Mouse (Mus musculus) gastrocnemius, postnatal 4 days (tissue): ENCODE measurements at regions not wholly inside any gene's neighbourhood (a gene's known extent, or its start where the extent isn't known, plus 50 kb on each side); places are given as distances from the start of the nearest gene placed in this dataset.

Source experiments
- DNase-seq, 2 experiments: peaks; one replicate each; pipeline ENCODE4 v3.0.0; 2021 to 2022; ENCODE audit warnings: low spot score in 2 of 2, mixed read lengths in 2 of 2

DNA sequence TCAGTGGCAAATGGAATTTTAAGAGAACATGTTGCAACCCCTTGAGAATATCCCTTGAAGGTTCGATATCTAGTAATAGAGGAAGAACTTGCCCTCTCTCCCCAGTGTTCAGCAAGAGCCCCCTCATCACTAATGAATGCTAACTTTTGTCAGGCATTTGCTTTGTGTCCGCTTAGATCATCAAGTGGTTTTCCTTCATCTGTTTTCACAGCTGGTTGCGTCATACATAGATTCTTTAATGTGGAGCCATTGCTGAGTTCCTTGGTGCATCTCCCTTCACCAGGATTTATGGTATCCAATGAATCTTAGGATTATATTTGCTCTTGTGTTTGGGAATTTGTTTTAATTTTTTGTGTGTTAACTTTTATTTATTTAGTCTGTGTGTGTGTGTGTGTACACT lies 124.2 kb upstream of the Twist2 start:
- no peak for DNase-seq

- no peak for DNase-seq
Observed at GRCm38 (mm10) chr1:91678789-91679188, 122.5 kb upstream of the Twist2 start.

- DNase-seq = no peak
Observed at GRCm38 (mm10) chr1:91685031-91685430, 116.2 kb upstream of the Twist2 start.

DNA sequence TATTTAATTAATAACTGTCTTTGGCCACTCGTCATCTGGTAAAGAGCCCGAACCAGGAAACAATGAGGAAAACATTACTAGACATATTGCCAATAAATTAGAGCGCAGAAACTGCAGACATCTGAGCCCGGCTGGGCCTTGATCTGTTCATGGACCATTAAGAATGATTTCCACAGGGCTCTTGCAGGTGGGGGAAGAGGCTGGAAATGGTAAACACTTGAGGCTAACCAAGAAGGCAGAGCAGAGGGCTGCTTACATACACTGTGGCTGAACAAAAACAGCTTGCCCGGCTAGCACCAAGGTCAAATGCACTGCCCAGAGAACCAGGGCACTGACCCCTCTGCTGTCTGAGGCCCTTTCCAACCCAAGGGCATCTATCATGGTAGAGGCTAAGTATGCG lies 115.5 kb upstream of the Twist2 start:
- no peak for DNase-seq

GRCm38 (mm10) chr1:91691601-91692000 lies 109.7 kb upstream of the Twist2 start:
- no peak for DNase-seq

GRCm38 (mm10) chr1:91692709-91693460 lies 108.4 kb upstream of the Twist2 start:
- no peak for DNase-seq

- DNase-seq = no peak
Observed at GRCm38 (mm10) chr1:91697053-91697452, 104.2 kb upstream of the Twist2 start.

GRCm38 (mm10) chr1:91701475-91701874 lies 99.8 kb upstream of the Twist2 start:
- no peak for DNase-seq

DNA sequence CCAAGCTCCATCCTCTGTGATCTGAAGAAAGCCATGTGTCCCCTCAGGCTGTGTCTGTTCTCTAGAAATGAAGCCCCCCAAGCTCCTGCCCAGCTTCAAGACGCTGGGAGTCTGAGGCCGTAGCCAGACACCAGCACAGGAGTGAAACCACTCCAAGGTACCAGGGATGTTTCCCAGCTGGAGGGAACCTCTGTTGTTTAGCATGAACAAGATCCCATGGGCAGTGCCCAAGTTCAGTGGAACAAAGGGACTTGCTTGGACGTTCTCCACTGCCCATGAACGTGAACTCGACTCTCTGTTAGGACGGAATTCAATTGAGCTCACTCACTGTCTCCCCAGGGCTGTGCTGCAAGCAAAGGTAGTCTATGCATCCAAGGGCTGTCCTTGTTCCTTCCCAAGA lies 99.2 kb upstream of the Twist2 start:
- DNase-seq = no peak

- DNase-seq = no peak
Observed at GRCm38 (mm10) chr1:91702737-91703136, 98.5 kb upstream of the Twist2 start.

DNA sequence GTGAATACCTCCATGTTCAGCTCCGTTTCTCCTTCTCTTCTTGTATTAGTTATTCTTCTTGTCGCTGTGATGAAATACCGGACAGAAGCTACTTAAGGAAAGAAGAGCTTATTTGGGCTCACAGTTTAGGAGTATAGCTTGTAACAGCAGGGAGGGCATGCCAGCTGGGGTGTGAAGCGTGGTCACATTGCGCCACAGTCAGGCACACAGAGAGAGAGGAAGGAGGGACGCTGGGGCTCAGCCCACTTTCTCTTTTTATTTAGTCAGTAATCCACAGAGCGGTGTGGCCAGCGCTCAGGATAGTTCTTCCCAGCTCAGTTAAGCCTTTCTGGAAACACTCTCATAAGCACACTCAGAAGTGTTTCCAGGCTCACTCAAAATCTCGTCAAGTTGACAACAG lies 95.8 kb upstream of the Twist2 start:
- DNase-seq = no peak

- DNase-seq = peak in 1 of 2 experiments; percentile 44
Observed at GRCm38 (mm10) chr1:91708550-91709243, 92.6 kb upstream of the Twist2 start.

DNA sequence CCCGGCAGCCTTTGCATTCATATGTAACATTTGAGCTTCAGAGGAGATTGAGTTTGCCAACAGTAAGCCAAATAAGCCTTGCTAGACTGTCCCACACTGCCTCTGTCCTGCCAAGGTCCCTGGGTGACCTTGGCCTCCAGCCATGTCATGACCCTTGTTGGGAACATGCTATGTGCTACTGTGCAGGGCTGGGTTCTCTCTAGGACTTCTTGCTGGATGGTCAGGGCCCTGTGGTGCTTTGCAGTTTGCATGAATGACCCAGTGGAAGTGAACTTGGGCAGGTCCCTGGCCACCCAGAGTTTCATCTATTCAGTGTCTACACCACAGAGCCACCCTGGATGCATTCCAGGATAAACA lies 92.0 kb upstream of the Twist2 start:
- DNase-seq = no peak

GRCm38 (mm10) chr1:91713131-91713530 lies 88.1 kb upstream of the Twist2 start:
- DNase-seq = no peak

- peak in 1 of 2 experiments; percentile 35 for DNase-seq
Observed at GRCm38 (mm10) chr1:91714266-91714665, 87.0 kb upstream of the Twist2 start.

DNA sequence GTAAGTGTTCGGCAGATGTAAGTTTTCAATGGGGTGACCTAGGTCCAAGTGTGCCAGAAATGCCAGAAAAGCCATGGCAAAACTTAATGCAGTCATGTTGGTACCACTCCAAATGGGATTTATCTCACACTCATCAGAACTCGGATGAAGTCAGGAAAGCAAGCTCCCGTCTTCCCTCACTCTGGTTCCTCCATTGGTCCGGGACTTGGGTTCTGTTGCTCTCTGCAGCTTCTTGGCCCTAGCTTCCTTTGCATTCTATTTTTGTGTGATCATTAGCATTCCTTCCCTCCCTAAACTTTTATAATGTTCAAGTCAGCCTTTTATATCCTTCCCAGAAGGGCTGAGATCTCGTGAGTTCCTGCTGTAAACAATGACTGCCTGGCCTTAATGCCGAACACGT lies 85.9 kb upstream of the Twist2 start:
- no peak for DNase-seq

DNA sequence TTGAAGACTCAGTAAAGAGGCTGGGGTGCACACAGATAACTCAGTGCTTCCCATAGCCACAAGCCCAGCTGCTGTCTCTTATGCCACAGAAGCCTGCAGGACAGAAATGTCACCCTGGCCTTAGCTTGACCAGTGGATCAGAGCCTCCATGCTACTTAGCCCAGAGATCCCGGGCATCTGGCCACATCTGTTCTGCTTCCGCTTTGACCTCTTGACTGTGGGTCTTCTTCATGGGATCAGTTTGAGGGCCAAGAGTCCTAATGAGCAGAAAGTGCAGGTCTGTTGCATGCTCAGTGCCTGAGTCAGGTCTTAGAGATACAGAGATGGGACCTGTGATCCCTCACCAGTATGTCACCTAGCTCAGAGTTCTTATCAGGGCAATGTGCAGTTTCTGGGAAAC lies 85.5 kb upstream of the Twist2 start:
- DNase-seq = no peak

DNA sequence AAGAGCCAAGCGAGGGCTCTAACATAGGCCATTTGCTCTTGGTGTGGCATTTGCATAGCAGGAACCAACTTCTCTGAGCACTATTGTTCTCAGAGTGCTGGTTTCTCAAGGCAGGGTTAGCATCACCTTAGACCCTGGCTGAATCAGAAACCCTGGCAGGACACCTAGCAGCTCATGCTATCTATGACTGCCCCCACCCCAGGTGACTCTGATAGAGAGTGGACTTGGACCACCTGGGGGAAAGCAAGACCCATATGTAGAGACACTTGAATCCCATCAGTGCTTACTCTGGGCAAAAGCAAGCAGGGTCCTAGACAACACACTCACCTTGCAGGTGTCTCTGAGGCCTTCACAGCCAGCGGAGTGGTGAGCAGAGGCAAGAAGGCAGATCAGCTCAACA lies 84.4 kb upstream of the Twist2 start:
- no peak for DNase-seq

DNA sequence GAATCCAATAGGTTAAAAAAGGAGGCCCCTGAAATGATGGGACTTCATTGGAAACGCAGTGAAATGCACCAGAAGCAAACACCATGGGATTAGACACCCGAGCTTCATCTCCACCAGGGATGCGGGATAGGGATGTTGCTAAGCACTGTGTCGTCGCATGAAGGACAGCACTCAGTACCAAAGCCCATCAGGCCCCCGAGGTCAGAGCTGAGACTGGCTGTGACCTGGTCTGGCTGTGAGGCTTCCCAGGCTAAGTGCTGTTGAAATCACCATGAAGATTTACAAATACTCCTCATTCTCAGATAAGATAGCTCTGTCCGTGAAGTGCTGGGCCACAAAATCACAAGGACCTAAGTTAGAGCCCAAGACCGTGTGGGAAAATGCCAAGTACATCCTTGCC lies 83.3 kb upstream of the Twist2 start:
- DNase-seq = no peak

DNA sequence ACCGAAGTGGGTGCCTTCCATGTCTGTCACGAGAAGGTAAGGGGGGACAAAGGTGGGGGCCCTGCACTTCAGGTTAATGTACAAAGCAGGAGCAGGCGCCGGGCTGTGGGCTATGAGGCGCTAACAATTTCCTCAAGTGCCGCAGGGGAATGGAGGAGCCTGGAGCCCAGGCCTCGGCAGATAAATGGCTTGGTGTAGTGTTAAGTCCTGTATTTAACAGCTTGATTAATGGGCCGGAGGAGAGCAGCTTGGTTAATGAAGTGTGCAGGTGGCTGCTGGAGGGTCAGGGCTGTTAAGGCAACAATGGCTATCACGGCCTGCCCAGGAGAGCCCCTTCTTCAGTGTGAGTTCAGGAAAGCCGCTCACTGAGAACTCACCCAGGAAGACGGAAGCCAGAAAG lies 72.0 kb upstream of the Twist2 start:
- DNase-seq = no peak

DNA sequence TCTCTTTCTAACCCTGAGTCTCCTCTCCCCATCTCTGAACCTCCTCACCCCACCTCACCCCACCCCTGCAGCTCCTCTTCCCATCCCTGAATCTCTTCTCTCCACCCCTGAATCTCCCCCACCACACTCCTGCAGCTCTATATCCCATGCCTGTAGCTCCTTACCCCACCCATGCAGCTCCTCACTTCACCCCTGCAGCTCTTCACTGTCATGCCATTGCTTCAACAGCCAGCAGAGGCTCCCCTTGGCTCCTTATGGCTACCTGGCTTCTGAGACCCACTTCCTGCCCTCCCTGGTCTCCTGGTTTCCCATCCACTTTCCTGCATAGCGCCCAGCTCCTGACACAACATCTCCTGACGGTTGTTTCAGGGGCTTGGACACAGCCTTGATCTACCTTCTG lies 71.0 kb upstream of the Twist2 start:
- no peak for DNase-seq

DNA sequence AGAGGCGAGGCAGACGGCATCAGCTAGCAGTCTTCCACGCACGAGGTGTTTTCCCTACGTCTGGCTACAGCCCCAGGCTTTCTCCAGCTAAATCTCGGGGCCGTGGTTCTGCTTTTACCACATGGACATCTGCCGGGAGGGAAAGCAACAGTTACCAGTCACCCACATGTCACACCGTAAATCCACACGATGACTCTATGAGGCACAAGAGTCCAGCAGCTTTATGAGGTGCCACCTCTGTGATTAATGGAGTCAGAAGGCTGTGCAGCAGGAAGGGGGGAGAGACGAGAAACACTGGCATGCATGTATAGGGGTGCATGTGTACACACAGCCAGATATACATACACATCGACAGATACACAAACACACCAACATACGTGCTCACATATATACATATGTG lies 69.6 kb upstream of the Twist2 start:
- DNase-seq = no peak

DNA sequence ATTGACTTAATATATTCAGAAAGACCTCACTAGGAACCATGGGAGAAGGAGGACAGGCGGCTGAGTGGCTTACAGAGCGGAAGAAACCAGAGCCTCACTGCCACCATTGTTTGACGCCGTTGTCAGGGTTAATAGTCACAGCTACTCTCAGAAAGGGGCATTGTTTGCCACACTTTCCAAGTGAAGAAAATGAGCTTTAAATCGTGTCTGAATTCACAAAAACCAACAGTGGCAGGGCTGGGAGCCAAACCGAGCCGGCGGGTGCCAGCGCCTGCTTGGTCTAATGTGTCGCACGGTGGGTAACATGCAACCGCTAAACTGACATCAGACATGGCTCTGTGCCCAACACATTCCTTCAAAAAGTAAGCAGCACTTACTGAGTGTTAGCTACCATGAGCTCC lies 68.8 kb upstream of the Twist2 start:
- DNase-seq = peak in 1 of 2 experiments; percentile 44
